Mouse (Mus musculus) midbrain, embryonic 14.5 days (tissue): ENCODE measurements around the gene Gm10188. TPM values are rescaled to one million over a fixed set of nuclear protein-coding genes. Genes with fewer than 3 reads are reported as not detected.

Source experiments
- ATAC-seq: fragments of 200-750 bp; cut with Nextera tagmentation; 2 replicates; pipeline ENCODE4 v1.8.0; 2017; ENCODE audit warnings: moderate number of reproducible peaks, moderate library complexity; ENCODE audit not compliant: low FRiP score, low TSS enrichment
- DNase-seq: peaks from one replicate; pipeline ENCODE4 v3.0.0-alpha.2; 2015
- H3K27ac ChIP-seq: fragments of 300-500 bp; sonication (generic); replicated peaks from 2 replicates; pipeline ENCODE4 v1.5.1; 2014; ENCODE audit warnings: mild to moderate bottlenecking, low read depth, low read length, moderate library complexity
- H3K27me3 ChIP-seq: fragments of 300-500 bp; sonication (generic); 2 replicates; pipeline ENCODE4 v1.6.1; 2014; ENCODE audit warnings: low read length, control low read depth, mixed read lengths; ENCODE audit not compliant: control insufficient read depth, insufficient read depth
- H3K36me3 ChIP-seq: fragments of 300-500 bp; sonication (generic); 2 replicates; pipeline ENCODE4 v1.6.1; 2014; ENCODE audit warnings: low read length, control low read depth; ENCODE audit not compliant: control insufficient read depth, insufficient read depth
- H3K4me1 ChIP-seq: fragments of 300-500 bp; sonication (generic); 2 replicates; pipeline ENCODE4 v1.6.1; 2014; ENCODE audit warnings: mild to moderate bottlenecking, antibody characterized with exemption, low read length, control low read depth; ENCODE audit not compliant: control insufficient read depth, insufficient read depth
- H3K4me2 ChIP-seq: fragments of 300-500 bp; sonication (generic); 2 replicates; pipeline ENCODE4 v1.6.1; 2014; ENCODE audit warnings: mild to moderate bottlenecking, low read length, moderate library complexity
- H3K4me3 ChIP-seq: fragments of 300-500 bp; sonication (generic); replicated peaks from 2 replicates; pipeline ENCODE4 v1.5.1; 2014; ENCODE audit warnings: low read depth, low read length
- H3K9ac ChIP-seq: fragments of 300-500 bp; sonication (generic); replicated peaks from 2 replicates; pipeline ENCODE4 v1.6.1; 2014; ENCODE audit warnings: mild to moderate bottlenecking, low read length, moderate library complexity
- H3K9me3 ChIP-seq: fragments of 300-500 bp; sonication (generic); 2 replicates; pipeline ENCODE4 v1.6.1; 2016; ENCODE audit warnings: low read length, control low read depth, mixed read lengths; ENCODE audit not compliant: control insufficient read depth
- WGBS: fragments of 180-500 bp; shearing (Covaris S2); extraction: QIAGEN DNeasy Blood & Tissue Kit; methylation state at CpG from one replicate; pipeline ENCODE4 v1.1.7; 2014; 5-methylcytosine and 5-hydroxymethylcytosine counted together
- polyA plus RNA-seq: library from polyadenylated mRNA; unstranded; fragments of >200 nt; fragmentation: Nextera tagmentation; extraction: Ambion mirVana; gene quantifications from 2 replicates; pipeline ENCODE4 v1.2.1, GENCODE M21; 2014

Gene Gm10188
- polyA plus RNA-seq, 1 experiment from 2014 or later, result 0.70 TPM

DNA sequence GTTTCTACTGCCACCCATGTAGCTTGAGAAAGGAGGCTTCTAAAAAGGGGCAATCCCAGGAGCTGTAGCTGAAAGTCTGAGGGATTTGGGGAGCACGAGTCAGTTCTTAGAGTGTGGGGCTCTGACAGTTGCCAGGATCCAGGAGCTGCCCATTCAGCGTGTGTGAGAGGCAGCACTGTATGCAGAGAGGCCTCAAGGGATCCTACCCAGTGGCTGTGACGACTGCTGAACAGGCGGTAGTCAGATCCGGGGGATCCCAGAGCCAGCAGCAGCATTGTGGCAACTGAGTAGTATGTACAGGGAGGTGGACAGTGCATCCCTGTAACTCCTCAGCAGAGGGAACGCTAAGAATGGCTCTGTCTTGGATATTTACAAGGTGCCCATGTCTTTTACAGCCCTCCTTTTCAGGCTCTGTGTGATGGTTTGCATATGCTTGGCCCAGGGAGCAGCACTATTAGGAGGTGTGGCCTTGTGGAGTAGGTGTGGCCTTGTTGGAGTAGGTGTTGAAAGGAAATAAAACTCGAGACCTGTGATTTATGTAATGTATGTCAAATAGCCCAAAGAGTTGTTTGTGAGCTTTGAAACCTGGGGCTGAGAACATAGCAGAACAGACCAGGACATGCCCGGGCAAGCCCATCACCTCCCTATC lies 35.8 kb upstream of the Gm10188 start:
- Histone ChIP-seq H3K4me2 (no peak overlapping the region), H3K4me3 (no peak overlapping the region), H3K27ac (no peak overlapping the region), H3K9me3 (no peaks in the 10 kb centered on the region), H3K36me3 (no peaks in the 10 kb centered on the region), H3K4me1 (peaks cover 8% of the 10 kb centered on the region), H3K27me3 (no peaks in the 10 kb centered on the region), H3K9ac (no peak overlapping the region)
- ATAC-seq (no peak), DNase-seq (peak; percentile 35)
- WGBS, result 65% methylated on average over 8 of the region's 8 CpGs

DNA sequence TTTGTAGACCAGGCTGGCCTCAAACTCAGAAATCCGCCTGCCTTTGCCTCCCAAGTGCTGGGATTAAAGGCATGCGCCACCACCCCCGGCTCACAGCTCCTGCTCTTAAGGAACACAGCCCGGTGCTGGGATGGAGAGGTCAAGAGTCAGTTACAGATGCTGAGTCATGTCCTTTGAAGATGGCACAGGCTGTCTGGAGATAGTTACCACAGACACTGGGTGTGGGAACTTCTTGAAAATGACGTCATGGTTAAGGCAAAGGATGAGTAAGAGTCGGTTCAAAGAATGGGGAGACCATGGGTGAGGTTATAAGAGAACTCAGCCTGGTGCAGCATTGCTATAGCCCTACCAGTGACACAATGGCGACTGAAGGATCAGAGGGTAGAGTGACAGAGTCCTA lies 35.0 kb upstream of the Gm10188 start:
- Histone ChIP-seq H3K9ac (no peak overlapping the region), H3K9me3 (no peaks in the 10 kb centered on the region), H3K4me2 (no peak overlapping the region), H3K27me3 (no peaks in the 10 kb centered on the region), H3K36me3 (no peaks in the 10 kb centered on the region), H3K27ac (no peak overlapping the region), H3K4me3 (no peak overlapping the region), H3K4me1 (peaks cover 6% of the 10 kb centered on the region)
- WGBS, result 75% methylated on average over 7 of the region's 7 CpGs
- DNase-seq (no peak), ATAC-seq (no peak)

DNA sequence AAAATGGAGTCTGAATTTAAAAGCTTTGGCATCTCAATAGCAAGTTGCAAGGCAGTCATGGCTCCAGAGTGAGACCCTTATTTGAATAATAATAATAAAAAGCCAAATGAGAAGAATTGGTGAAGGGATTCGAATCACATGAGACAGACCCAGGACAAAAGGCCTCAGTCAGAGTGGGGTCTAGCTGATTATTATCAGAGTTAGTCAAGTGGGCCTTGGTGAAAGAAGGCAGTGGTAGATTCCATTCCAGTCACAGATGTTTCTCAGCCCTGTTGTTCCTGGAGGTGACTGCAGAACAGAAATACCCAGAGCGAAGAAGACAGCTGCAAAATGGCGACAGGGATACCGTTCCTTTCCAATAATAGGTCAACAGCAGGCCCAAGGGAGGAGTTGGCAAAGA lies 34.1 kb upstream of the Gm10188 start:
- ATAC-seq (no peak), DNase-seq (no peak)
- Histone ChIP-seq H3K27ac (no peak overlapping the region), H3K4me2 (no peak overlapping the region), H3K9me3 (no peaks in the 10 kb centered on the region), H3K4me3 (no peak overlapping the region), H3K27me3 (no peaks in the 10 kb centered on the region), H3K9ac (no peak overlapping the region), H3K36me3 (no peaks in the 10 kb centered on the region), H3K4me1 (no peaks in the 10 kb centered on the region)
- WGBS, result 77% methylated on average over 4 of the region's 4 CpGs

DNA sequence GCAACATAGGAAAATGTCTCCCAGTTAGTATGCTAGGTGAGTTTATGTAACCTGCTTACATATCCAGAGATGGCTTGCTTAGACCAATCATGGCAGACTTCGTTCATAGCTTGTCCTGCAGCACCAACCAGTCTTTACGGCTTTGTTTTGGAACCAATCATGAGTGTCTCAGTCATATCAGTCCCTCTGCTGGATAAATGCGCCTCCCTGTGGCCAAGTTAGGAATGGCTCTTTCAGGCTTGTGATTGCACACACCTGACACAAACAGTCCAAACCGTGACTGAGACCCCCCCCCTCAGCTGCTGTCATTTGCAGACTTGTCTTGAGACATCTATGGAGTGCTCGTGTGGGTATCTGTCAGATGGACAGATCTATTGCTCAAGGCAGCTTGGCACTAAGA lies 31.5 kb upstream of the Gm10188 start:
- WGBS, result 73% methylated on average over 5 of the region's 5 CpGs
- Histone ChIP-seq H3K9ac (no peak overlapping the region), H3K27me3 (no peaks in the 10 kb centered on the region), H3K4me3 (no peak overlapping the region), H3K4me2 (no peak overlapping the region), H3K36me3 (peaks cover 13% of the 10 kb centered on the region; the same call in 1 of the 2 replicates), H3K9me3 (no peaks in the 10 kb centered on the region), H3K4me1 (no peaks in the 10 kb centered on the region), H3K27ac (no peak overlapping the region)
- ATAC-seq (no peak), DNase-seq (no peak)

DNA sequence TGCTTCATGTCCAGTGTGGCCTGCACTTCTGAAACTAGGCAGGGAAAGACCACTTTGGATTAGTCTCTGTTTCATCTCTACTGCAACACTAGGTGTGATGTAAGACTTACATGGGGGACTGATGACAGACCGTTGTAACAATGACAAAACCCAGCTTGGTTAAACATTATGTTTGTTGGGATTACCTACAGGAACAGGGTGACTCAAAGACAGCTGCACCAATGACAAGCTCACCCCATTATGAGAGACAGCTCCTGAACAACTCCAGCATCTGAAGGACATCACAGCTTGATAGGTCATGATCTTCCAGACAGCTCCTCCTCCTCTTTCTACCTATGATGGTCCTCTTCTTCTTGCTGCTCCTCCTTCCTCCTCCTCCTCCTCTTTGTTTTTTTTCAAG lies 30.8 kb upstream of the Gm10188 start:
- DNase-seq (no peak), ATAC-seq (no peak)
- Histone ChIP-seq H3K4me3 (no peak overlapping the region), H3K4me1 (no peaks in the 10 kb centered on the region), H3K27me3 (no peaks in the 10 kb centered on the region), H3K9me3 (no peaks in the 10 kb centered on the region), H3K4me2 (no peak overlapping the region), H3K36me3 (peaks cover 13% of the 10 kb centered on the region; the same call in 1 of the 2 replicates), H3K9ac (no peak overlapping the region), H3K27ac (no peak overlapping the region)
- 95% methylated on average over 1 of the region's 1 CpGs for WGBS

DNA sequence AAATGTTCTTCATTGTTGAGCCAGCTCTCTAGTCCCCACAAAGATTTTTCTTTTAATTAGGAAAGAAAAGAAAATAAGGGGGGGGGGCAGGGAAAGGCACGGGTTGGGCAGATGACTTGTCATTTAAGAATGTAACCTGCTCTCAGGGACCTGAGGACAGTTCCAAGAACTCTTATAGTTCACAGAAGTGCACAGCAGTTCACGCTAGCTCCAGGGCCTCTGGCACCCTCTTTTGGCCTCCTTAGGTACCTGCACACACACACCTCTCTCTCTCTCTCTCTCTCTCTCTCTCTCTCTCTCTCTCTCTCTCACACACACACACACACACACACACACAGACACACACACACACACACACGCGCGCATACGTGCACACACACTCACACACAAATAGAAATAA lies 24.9 kb upstream of the Gm10188 start:
- ATAC-seq (no peak), DNase-seq (no peak)
- H3K27ac ChIP-seq, result no peak overlapping the region
- no peak overlapping the region for H3K4me3 ChIP-seq
- H3K36me3 ChIP-seq, result peaks cover 13% of the 10 kb centered on the region; the same call in 1 of the 2 replicates
- H3K4me2 ChIP-seq, result no peak overlapping the region
- H3K27me3 ChIP-seq, result no peaks in the 10 kb centered on the region
- no peaks in the 10 kb centered on the region for H3K9me3 ChIP-seq
- H3K4me1 ChIP-seq, result no peaks in the 10 kb centered on the region
- no peak overlapping the region for H3K9ac ChIP-seq
- 85% methylated on average over 6 of the region's 6 CpGs for WGBS

DNA sequence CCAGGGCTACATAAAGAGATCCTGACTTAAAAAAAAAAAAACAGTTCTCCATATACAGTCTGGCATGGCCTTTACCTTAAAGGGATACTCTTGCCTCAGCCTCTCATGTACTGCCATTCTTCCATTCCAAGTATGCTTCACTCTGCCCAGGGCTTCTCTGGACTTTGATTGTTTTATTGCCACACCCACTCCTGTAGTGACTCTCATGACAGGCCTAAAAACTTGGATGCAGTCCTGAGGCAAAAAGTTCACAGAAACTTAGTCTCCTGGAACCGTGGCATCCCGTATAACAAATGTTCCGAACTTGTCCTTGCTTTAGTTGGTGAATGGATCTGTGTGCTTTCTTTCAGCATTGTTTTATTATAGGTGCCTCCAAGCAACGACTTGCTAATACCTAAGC lies 17.1 kb upstream of the Gm10188 start:
- WGBS, result 88% methylated on average over 4 of the region's 4 CpGs
- Histone ChIP-seq H3K4me3 (no peak overlapping the region), H3K4me1 (no peaks in the 10 kb centered on the region), H3K36me3 (no peaks in the 10 kb centered on the region), H3K9me3 (no peaks in the 10 kb centered on the region), H3K27ac (no peak overlapping the region), H3K4me2 (no peak overlapping the region), H3K9ac (no peak overlapping the region), H3K27me3 (no peaks in the 10 kb centered on the region)
- no peak for DNase-seq
- ATAC-seq, result no peak

DNA sequence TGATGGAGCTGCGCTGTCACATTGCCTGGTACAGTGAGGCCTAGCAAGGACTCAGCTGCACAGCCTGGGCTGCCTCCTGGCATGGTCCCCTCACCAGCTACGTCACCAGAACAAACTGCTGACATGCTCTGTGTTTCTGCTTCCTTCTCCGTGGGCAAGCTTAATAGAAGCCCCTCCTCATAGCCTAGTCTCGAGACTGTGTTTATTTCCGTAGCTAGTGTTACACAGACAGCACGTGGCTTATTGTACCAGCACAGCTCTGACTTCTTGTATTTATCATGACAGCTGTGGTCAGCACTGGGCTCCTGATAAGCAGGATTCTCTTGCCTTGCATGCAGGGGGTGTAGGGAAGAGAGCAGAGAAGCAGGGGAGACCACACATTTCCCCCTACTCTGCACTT lies 16.6 kb upstream of the Gm10188 start:
- H3K4me3 ChIP-seq, result no peak overlapping the region
- 76% methylated on average over 6 of the region's 6 CpGs for WGBS
- ATAC-seq, result no peak

DNA sequence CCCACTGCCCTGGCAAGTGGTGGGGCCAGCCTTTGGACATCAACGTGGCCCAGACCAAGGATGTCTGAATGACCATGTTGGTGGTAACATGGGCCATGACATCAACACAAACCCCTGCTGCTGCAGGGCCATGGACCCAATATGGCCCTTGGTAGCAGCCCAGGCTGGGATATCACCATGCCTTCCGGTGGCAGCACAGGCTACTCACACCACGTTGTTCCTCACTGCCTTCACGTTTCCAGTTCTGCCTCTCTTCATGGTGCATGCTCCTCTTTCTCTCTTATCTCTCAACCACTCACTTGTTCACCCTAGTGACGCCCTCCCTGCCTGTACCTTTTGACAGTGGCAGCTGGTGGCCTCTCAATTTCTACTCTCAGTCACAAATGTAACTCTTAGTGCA lies 15.4 kb upstream of the Gm10188 start:
- 86% methylated on average over 5 of the region's 5 CpGs for WGBS
- H3K4me3 ChIP-seq, result no peak overlapping the region
- H3K4me2 ChIP-seq, result no peak overlapping the region
- no peaks in the 10 kb centered on the region for H3K27me3 ChIP-seq
- no peak overlapping the region for H3K27ac ChIP-seq
- no peaks in the 10 kb centered on the region for H3K9me3 ChIP-seq
- H3K4me1 ChIP-seq, result no peaks in the 10 kb centered on the region
- no peak for ATAC-seq
- DNase-seq, result no peak
- no peak overlapping the region for H3K9ac ChIP-seq
- no peaks in the 10 kb centered on the region for H3K36me3 ChIP-seq

More for the DNA sequence above, 16.6 kb upstream of the Gm10188 start:
- H3K27ac ChIP-seq, result no peak overlapping the region
- DNase-seq, result no peak
- H3K9me3 ChIP-seq, result no peaks in the 10 kb centered on the region
- H3K4me2 ChIP-seq, result no peak overlapping the region
- H3K9ac ChIP-seq, result no peak overlapping the region
- H3K27me3 ChIP-seq, result no peaks in the 10 kb centered on the region
- no peaks in the 10 kb centered on the region for H3K36me3 ChIP-seq
- no peaks in the 10 kb centered on the region for H3K4me1 ChIP-seq
